Mouse (Mus musculus): Measurements from ENCODE around the gene Gm20431.
"Not testable (repeated sequence)": the region's sequence is repeated elsewhere in the genome, so short reads cannot be mapped to it uniquely, and the experiment has no call there.

Gene Gm20431

DNA sequence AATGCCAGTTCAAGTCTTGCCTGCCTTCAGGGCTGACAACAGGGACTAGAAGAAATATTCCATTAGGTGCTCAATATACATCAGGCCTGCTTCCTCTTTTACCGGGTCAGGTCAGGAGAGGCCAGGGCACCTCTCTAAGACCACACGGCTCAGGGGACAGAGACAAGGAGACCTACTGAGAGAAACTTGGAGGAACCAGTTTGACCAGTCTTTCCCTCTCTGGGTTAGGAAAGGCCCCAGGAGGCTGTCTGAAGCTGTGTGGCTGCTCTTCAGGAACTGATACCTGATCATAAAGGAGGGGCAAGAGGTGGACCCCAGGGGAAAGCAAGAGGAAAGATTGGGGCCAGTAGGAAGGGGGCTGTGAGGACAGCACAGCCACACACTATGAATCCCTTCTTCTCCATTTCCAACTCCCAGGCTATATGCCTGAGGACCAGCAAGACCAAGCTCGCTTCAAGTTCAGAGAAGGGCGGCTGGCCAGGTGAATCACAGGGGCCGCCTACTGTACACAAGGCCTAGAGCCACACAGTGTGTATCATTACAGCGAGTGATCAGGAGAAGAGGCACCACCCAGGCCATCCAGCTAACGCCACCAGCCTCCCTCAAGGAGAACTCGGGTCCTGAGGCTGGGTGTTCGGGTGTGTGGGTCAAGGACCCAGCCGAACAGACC lies 2.0 kb downstream of the Gm20431 start:
- no peak for DNase-seq

DNA sequence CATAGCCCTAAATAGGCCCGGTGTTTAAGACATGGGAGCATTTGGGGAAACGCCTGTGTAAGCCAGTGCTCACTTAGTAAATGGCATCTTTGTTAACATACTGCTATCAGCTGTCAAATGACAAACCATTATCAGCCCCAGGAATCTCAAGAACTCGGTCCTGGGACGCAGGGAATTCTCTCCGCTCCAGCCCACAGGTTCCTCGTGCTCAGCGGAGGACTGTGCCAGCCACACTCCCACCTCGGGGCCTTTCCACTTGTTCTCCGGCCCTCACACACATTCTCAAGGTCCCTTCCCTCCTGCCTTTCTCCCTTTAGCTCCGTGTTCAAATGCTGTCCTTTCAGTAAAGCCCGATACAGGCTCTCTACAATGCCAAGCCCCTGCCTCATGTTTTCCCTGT lies 2.6 kb downstream of the Gm20431 start:
- no peak for DNase-seq

DNA sequence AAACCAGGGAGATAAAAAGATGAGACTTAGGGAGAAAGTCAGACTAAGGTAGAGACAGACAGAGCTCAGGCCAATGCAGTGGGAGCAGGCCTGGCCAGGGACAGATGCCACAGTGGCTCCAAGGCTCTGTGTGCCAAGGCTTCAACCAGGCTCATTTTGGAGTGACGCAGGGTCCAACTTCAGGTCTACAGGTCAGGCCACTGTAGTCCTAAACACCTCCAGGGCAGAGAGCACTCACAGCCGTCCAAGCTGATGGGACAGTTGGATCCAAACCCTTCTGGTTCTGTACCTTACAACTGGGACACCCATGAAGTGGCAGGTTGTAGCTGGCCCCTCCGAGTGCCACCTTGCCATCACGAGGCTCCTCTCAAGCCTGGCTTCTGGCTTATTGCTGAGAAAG lies 3.3 kb downstream of the Gm20431 start:
- no peak for DNase-seq

DNA sequence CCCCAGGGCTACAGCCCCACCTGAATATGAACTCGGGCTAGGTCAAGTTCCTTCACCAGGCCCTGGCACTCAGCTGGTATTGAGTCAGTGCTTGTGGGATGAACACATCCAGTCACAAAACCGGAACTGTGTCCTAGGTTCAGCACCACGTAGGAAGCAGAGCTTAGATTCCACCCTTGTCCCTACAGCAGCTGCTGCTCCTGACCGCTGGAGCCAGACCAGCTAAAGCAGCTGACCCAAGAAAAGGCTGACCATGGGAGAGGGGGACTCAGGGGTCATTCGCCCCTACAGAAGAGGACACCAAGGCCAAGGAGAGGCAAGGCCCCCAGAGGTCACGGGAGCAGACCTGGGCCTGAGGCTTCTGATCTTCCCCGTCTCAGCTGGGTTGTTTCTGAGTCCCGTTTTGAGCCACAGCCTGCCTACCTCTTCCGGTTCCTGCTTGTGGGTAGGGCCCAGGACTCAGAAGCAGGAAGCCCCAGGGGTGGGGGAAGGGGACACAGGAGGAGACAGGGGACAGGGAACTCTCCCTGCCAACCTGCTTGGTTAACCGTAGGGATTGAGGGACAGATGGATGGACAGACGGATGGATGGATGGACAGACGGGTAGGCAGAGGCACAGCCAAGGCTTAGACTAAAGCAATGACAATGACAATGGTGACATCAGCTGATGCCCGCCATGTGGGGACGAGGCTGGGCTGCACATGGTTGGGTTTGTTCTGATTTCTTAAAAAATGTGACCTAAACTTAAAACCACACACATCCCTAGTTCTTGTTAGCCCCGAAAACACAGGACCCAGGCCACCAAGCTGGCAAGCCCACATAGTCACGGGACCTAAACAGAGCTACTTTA lies 4.4 kb downstream of the Gm20431 start:
- no peak for DNase-seq

DNA sequence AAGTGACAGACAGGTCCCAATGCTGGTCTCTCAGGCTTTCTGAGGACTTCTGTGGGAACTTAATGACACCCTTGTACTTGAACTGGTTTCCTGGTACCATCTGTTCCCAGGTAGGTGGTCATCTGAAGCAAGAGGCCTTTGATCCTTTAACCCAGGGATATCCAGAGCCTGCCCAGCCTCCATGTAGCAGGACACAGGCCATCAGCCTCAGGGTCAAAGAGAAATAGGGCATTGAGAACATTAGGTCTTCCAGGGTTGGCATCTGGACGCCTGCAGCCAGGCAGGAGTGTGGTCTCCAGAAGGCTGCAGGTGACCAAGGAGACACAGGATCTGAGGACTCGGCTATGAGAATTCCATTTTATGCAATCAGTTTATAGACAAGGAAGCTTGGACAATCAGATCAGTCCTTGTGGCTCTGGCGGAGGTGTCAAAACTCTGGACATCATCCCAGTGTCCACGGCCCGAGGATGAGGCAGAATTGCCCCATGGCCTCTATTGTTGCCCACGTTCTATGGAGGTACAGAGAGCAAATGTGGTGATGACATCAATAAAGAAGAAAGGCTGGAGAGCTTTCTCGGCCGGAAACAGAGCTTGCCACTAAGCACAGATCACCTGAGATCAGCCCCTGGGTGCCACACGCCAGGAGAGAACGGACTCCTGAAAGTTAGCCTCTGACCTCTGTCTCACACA lies 6.2 kb downstream of the Gm20431 start:
- no peak for DNase-seq

DNA sequence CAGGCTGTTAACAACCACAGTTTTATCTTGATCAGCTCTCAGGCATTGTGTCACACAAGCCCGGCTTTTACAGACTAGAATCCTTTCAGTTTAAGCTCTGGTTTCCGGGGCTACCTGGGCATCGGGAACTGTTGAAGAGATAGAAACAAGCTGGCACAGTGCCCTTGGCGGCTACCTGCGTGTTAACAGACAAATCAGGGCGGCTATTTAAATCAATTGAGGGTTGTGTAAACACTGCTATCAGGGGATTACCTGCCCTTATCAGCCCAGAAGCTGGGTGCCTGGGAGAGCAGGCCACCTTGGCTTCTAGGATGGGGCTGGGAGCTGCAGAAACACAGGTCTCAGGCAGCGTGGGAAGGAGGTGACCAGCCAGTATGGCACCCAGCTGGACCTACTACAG lies 8.6 kb downstream of the Gm20431 start:
- DNase-seq, result no peak

DNA sequence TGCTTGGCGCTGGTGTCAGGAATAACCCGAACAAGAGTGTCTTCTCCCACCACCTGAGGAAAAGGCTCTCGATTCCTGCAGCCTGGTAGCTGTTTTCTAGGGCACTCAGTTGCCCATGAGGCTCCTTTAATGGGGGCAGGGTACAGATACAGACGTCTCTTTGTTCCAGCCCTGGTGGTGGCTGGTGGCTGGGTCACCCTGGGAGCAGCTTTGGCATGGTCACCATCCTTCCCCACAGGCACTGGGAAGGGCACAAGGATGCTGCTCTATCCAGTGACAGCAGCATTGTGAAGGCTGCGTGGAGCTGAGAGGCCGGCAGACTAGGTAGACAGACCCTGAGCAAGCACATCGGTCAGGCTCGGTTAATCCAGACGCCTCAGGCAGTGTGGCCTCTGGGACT lies 9.7 kb downstream of the Gm20431 start:
- DNase-seq, result no peak

DNA sequence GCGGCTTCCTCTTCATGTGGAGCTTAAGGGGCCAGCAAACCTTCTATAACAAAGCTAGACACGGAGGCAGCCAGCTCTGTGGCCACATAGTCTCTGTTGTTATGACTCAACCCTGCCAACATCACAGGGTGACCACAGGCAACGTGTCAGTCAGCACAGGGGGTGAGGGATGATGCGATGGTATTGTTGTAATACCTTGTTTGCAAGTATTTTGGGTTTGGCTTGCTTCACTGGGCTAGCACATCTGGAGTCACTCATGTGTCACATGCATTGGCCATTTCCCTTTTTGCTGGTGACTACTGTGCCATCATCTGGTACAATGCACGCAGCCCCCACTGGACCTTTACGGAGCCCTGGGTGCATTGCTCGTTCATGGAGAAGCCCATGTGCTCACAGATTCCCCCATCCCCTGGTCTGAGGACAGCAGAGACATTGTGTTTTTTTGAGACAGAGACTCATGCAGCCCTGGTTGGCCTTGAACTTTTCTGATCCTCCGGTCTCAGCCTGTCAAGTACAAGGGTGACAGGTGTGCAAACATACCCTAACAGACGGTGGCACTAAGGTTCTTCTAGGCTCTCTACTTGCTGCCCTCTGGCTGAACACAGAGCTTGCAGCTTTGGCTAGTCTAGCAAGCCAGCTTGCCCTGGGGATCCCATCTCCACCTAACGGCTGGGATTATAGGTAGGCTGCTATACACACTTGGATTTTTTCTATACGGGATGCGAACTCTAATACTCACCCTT lies 11.8 kb downstream of the Gm20431 start:
- no peak for DNase-seq

DNA sequence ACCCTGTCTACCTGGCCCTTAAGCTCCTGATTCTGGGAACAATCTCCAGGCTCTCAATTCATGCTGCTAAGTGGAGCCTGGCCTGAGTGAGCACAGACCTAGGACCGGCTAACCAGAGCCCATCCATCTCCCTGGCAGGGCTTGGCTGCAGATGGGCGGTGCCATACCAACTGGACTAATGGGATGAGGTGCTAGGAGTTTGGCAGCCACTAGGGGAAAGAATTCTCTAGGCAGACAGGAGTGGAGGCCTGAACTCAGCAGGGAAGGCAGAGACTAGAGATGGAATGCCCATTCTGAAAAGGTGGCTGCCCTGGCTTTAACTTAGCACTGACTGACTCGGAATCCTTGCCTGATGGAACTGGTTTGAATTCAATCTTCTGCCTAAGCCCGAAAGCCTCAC lies 14.9 kb downstream of the Gm20431 start:
- DNase-seq, result no peak

DNA sequence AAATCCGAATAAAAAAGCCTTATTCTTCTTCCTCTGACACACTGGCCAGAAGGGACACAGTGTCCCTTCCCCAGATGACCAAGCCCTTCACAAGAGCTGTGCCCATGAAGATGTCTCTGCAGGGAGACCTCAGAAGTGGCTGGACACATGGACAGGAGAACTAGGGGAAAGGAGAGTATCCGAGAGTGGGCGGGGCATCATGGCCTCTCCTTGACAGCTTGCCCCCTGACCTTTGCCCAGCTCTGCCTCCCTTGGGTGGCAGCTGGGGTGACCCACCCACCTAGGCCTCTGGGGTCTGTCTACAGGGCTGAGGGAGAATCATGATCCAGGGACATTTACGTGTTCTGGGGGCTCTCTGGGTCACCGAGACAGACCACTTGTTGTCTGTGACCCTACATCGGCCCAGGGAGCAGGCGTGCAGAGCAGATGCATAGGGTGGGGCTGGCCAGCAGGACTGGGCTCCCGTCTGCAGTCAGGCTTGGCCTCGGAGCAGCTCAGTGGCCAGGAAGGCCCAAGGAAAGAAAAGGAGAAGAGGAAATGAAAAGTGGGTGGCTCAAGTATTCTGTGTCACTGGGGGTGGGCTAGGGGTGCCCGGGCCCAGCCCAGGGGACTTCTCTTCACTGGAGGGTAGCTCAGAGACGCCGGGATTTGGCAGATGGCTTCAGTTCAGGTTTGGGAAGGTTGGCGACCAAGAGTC lies 17.8 kb downstream of the Gm20431 start:
- not testable (repeated sequence) for DNase-seq

DNA sequence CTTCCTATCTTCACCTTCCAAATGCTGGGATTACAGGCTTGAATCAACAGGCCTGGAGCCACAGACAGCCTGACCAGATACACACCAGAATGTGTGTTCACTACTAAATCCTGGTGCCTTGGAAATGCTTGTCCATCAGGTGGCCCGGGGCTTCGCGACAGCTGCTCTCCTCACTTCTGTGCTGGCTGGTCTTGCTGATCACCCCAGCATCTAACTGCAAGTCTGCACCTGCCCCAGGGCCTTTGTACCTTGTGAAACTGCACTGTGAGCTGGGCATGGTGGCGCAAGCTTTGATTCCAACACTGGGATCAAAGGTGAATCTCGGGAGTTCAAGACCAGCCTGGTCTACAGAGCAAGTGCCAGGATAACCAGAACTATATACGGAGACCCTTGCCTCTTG lies 19.1 kb downstream of the Gm20431 start:
- DNase-seq, result no peak

DNA sequence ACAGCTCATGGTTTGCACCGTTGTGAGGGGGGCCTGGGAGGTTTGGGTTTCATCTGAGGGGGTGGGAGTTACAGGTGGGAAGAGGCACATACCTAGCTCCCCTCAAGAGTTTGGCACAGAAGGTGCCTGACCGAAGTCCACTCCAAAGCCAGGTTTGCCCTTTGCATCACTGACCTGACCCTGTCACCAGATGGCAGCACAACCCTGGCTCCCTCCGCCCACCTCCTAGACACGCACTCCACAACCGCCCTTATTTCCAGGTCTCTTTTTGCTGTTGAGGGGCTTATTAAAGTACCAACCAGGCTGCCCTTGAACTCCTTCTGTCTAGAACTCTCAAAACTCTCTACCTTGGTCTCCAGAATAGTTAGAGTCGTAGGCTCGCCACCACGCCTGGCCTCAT lies 20.0 kb downstream of the Gm20431 start:
- DNase-seq, result no peak

DNA sequence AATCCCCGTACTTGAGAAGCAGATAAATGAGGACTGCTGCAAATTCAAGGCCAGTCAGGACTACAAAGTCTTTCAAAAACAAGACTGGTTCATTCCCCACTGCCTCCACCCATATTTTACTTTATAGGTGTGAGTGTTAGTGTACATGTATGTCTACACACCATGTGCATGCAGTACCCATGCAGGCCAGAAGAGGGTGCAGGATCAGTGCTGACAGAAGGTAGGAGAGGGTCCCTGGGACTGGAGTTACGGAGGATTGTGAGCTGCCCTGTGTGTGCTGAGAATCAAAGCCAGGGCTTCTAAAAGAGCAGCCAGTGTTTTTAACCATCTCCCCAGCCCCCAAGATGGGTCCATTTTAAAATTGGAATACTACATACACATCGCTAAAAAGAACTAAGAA lies 21.0 kb downstream of the Gm20431 start:
- DNase-seq, result no peak

DNA sequence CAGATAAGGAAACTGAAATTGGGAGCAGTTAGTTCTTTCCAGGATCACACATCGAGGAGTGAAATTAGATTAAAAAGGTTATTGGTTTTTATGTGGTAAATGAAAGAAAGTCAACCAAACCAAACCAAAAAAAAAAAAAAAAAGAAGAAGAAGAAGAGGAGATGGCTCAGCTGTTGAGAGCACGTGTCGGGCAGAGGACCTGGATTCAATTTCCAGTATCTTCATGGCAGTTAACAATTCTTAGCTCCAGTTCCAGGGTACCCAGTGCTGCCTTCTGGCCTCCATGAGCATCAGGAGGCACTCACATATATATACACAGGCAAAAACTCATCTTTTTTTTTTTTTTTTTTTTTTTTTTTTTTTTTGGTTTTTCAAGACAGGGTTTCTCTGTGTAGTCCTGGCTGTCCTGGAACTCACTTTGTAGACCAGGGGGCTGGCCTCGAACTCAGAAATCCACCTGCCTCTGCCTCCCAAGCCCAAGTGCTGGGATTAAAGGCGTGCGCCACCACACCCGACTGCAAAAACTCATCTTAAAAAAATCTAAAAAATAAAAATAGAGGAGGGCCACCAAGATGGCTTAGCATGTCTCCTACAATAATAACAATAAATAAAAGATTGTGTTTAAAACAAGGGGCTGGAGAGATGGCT lies 26.3 kb downstream of the Gm20431 start:
- peak; percentile 60 for DNase-seq

DNA sequence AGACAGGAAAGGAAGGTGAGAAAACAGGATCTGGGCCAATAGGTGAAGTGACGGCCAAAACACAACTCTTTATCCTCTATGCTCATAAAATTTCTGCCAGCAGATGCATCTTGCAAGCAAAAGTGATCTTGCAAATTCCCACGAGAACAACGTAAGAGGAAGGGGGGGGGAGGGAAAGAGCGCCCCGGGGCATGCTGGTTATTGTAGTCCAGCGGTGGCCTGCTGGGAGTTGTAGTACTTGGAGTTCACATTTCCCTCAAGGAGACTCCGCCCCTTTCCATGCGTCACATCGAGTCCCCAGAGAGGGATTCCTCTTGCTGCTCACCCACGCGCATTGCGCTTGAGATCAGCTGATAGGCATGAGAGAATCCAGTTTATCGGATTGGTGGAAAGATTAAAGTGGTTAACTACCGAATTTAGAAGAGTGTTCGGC lies 26.9 kb downstream of the Gm20431 start:
- DNase-seq, result peak; percentile 99

DNA sequence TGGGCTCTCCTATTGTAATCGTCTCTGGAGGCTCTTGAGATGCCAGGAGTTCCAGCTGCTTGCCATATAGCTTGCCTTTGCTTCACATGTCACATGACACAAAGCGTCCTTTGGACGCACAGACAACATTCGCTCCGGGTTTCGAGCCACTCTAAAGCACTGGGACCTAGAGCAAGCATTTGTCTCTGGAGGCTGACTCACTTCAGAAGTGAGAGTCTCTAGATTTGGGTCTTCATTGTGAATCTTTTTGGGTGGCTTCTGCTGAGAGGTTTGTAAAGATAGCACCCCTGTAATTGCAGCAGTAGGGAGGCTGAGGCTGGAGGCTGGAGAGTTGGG lies 27.8 kb downstream of the Gm20431 start:
- no peak for DNase-seq

DNA sequence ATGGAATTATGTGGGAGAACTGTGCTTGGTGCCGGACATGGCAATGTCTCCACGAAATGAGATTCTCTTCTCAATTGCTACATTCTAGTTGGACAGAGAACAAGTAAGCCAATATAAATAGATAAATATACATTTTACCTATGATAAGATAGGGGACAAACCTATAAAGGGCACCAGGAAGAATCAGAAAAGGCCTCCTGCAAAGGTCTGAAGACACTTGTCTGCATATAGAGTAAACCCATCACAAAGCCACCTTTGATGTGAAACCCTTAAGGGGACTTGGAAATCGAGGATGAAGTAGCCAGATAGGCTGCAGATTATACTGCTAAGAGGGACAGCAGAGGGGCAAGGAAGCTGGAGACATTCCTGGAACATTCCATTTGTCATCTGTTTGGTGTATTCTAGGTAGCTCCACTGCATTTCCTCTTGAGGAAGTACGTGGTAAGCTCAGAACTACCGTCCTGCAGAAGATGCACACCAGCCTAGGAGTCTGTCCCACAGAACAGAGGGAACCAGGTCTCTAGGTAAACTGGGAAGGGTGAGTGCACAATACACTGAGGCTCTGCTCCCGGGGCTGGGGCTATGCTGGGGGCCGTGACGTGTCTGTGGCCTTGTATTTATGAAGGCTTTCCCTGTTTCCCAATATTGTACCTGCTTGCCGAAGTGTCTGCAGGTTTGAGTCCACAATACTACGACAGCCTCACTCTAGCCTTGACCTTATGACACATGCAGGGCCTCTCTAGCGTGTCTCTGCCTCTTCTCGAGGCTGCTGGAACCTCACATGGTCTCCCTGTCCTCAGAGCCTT lies 28.4 kb downstream of the Gm20431 start:
- peak; percentile 70 for DNase-seq

DNA sequence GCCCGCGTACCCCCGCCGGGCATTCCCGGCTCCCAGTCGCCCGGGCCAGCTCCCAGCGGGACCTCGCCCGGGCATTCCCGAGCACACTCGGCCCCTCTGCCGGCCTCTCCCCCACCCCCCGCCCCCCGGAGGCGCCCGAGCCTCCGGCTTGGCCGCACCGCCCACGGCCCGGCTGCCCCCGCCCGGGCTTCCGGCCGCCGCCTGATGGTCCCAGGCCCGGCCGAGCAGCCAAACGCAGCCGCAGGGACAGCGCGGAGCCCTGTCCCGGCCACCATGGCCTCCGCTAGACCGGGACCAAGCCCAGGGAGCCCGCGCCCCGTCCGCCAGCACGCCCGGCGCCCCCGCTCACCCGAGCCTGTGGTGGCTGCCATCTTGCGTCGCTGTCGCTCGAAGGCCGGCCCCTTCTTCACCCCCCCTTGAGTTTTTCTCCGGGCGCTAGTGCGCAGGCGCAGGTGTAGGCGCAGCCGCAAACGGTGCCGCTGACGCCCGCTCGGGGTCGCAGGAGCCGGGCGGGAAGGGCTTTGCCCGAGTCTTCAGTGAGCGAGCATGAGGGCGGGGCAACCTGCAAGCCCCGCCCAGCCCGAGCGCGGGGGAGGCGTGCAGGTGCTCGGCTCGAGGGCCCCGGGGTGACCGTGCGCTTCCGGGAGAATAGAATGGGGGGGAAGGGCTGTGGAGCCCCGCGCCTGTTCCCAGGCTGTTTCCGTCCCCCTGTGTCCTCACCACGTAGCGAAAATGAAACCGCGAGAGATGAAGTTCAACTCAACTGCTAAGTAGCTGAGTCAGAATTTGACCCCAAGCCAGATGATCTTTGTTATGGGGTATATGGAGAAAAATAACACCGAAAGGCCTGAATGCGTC lies 29.5 kb downstream of the Gm20431 start, which contains the start of gene Ube2v1:
Gene Ube2v1 (minus strand): TSS at position 505 of the 858 bp plus-strand sequence.
- DNase-seq, result peak; percentile 98

DNA sequence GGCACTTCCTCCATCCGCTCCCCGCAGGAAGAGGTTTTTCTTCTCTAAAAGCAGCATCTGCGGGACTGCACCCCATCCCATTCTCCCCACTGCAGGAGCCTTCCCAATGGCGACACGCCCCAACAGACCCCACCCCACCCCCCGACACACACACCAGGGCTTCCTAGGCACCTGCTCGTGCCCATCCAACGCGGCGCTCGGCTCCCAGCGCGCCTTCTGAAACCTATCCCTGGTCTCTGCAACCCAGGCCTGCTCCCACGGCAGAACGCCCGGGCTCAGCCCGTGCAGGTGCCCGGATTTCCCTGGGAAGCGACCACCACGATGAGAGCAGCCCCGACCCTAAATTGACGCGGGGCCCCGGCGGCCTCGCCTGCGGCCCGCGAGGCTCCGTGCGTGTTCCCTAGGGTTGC lies 30.1 kb downstream of the Gm20431 start:
- peak; percentile 65 for DNase-seq

DNA sequence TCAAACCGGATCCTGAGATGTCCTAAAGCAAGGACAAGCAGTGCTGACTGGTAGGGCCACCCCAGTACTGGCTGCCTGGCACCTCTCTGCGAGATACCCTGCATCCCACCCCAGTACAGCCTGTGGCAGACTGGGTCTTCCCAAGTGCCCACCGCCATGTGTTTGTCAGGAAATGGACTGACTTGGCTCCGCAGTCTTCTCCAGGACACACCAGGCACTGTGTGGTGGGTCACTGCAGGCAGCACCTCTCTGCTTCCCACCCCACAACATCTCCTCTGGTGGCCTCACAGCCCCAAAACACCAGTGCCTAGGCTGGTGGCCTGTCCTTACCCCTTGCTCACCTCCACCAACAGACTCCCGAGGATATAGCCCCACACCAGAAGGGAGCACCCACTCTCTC lies 30.9 kb downstream of the Gm20431 start:
- peak; percentile 57 for DNase-seq
